Mouse (Mus musculus): ENCODE measurements around the gene Nkx6-1.

The Nkx6-1 gene

DNA sequence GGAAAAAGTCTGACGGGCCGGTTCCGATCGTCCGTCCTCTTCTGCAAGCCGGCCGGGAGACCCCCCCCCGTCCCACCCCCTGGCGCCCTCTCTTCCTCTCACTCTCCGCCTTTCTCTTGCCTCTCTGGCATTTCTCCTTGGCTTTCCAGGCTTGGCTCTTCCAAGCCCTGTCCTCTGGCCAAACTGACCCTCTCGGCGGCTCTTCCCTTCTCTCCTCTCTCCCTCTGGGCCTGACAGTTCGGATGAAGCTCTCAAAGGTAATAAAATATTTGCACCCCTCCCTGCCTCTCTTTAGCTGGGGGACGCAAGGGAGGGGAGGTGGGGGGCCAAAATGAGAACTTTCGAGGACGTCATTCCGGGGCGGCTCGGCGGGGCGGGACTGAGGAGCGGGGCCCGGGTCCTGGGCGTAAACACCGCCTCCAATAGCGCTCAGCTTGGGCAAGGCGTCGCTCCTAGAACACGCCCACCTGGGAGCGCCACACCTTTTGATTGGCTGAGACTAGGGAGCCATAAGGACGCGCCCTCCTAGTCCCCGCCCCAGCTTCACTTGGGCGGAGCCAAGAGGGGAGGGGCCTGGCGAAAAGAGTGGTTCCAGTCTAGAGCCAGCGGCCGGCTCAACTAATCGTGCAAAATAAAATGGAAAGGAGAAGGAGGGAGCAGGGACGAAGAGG lies at the start of gene Nkx6-1:
TSS of gene Nkx6-1 (minus strand) at position 52 of the 671 bp plus-strand sequence.
- no peak for DNase-seq

DNA sequence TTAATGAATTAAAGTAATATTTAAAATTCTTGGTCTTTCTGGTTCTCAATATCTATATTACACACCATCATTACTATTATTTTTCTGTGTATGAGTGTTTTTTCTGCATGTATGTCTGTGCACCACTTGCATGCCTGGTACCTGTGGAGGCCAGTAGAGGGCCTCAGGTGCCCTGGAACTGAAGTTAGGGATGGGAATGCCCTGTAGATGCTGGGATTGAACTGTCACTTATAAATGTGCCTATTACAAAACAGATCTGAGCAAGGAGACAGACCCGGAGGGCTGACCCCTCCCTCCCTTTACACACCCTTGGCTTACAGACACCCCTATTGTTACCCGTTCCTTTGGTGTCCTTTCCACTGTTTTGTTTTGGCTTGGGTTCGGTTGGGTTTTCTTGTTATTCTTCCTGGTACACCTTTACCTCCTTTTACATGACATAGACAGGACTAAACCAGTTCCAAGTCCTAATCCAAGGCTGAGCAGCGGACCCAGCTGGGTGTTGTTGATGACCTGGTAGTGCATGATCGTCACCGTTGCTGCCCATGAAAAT lies 48.3 kb upstream of the Nkx6-1 start:
- DNase-seq: no peak

DNA sequence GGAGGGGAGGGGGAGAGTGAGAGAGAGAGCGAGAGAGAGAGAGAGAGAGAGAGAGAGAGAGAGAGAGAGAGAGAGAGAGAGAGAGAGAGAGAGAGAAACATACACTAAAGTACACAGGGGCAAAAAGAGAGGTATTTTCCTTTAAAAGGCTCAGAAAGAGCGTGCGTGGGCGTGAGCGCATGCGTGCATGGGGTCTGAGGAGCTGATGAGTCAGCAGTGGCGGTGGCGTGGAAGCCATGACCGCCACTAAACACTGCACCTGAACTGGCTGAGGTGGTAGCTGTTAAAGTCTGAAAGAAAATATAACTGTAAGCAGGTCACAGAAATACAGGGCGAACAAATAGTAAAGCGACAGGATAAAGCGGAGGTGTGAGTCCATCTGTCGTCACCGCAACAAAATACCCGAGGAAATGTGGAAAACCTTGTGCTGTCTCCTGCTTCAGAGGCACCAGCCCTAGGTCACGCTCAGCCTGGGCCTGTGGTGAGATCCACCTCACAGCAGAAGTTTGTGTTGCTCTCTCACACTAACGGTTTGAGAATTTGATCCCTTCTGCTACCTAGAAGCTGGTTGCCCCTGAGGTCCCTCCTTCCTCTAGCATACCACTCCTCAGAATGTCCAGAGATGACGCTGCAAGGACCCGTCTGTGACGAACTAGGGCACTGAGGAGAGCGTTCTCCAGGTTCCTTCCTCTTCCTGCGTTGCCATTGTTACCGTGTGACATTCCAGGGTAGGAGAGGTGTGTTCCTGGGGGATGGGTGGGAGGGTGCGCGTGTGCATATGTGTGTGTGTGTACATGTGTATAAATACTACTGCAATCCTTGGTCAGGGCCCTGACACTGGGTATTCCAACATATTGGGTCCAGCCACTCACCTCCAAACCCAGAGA lies 38.8 kb upstream of the Nkx6-1 start:
- peak; percentile 38 for DNase-seq

DNA sequence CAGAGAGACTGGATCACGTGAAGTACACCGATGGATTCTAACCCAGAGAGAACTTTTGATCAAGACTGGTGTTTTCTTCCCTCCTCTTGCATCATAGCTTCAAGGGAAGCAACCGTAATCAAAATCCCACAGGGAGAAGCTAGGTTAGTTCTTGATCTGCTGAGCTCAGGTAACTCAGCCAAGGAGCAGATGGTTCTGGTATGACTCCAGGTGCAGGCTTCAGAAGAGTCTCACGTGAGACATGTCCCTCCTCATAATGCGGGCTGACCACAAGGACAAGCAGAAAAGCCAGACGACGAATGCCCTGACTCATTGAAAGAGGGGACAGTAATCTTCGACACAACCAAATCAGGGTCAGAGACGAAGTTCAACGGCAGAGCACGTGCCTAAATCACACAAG lies 37.8 kb upstream of the Nkx6-1 start:
- no peak for DNase-seq

DNA sequence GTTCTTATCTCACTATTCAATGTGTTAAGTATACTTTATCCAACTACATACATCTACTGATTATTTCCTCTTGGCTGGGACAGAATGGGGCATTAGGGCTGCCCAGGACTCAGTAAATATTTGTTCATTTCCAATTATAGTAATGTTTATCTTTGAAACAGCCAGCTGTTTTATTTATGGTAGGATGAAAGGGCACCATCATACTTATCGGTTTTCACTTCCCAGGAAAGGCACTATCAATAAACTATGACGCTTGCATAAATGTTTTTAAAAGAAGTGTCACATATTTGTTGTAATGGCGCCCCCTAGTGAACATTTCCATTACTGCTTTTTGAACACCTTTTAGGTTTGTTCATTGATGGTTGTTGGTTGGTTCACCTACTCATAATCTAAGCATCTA lies 35.8 kb upstream of the Nkx6-1 start:
- DNase-seq: peak; percentile 13

DNA sequence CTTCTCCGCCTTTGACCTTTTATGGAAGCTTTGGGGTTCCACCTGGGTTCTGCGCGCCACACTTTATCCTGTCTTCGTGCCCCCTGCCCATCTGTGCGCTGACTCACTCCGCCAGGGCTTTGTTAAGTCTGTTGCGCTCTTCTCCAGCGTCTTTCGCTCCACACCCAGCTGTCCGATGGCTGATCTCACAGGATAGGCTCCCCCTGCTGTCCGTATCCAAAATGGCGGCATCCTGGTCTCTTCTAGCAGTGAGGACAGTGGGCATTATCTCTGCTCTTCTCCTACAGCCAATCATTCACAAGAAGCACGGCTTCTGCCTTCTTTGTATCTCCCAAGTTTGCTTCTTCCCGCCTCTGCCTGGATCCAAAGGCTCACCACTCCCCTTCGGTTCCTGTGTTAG lies 23.8 kb upstream of the Nkx6-1 start:
- no peak for DNase-seq

DNA sequence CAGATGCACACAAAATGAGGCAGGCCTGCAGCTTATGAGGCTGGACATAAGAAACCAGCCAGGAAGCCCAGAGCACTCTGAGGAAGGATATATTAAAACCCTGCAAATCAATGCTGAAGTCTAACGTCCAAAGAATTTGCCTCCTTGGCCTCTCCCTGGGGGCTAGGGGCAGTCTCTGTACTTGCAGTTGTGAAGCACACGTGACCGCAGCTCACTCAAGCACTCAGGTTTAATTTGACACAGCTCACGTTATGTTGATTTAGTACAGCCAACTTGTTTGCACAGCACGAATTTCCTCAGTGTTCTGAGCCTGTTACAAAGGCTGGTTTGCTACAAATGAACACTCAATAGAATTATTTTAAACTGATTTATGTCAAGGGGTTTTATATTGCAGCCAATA lies 18.5 kb upstream of the Nkx6-1 start:
- DNase-seq: no peak

DNA sequence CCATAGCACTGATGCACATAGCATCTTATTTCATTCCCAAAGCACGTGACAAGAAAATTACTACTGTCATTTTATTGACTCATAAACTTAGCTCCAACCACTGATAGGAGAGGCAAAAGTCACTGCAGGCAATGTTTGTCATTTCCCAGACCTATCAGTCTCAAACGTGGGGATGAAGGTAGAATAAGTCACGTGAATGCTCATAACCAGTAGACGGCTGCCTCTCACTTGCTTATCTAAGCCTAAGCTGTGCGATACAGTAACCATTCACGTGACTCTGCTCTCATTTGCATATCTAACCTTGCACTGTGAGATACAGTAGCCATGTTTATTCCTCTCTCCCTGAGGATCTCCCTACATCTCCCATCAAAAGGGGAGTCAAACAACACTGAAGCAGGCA lies 15.5 kb upstream of the Nkx6-1 start:
- no peak for DNase-seq

DNA sequence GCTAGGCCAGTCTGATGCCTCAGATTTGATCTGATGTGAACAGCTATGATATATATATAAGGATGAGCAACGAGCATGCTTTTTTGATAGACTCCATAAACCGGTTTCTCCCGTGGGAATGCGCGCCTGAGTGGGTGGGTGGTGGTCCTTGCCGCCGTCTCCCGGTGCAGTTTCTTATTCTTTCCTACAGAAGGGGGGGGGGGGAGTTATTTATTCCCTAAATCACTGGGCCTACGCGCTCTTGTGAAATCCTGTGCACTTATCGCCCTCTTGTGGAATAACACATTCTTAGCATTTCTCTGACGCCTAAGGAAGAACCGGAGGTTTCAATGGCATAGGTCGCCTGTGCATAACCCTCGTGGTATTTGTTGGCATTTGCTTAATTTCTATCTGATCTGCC lies 4.6 kb upstream of the Nkx6-1 start:
- DNase-seq: peak; percentile 20

DNA sequence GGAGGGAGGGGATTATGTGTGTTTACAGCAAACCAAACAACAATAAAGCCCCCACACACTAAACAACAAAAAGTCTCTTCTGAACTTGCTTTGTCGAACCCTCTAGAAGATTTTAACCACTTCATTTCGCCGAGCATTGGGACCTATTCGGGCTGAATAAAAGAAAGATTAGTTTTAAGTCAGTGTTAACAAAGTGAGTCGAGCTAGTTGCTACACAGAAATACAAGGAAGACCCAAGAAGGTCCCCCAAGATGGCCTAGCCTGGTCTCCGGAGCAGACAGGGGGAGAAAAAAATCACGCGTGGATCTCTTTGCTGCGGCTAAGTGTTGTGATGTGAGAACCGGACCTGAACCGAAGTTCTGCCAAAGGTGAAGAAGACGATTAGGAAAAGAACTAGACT lies 3.7 kb upstream of the Nkx6-1 start:
- no peak for DNase-seq

DNA sequence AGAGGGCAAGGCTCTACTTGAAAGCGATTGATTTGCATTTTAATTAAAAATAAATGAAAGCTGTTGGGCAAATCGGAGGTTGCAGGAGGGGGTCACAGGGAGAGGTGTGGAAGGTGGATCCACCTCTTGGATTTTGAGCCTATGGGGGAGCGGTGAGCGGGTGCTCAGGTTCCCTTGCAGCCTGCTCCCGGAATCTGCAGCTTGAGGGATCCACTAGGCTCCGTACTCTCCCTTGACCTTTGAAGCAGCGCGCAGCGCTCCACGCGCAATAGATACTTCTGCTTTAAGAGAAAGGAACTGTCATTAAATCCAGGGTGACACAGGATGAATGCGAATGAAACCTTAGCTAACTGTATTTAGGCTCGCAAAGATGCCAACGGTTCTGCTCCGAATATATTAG lies 3.2 kb upstream of the Nkx6-1 start:
- no peak for DNase-seq

DNA sequence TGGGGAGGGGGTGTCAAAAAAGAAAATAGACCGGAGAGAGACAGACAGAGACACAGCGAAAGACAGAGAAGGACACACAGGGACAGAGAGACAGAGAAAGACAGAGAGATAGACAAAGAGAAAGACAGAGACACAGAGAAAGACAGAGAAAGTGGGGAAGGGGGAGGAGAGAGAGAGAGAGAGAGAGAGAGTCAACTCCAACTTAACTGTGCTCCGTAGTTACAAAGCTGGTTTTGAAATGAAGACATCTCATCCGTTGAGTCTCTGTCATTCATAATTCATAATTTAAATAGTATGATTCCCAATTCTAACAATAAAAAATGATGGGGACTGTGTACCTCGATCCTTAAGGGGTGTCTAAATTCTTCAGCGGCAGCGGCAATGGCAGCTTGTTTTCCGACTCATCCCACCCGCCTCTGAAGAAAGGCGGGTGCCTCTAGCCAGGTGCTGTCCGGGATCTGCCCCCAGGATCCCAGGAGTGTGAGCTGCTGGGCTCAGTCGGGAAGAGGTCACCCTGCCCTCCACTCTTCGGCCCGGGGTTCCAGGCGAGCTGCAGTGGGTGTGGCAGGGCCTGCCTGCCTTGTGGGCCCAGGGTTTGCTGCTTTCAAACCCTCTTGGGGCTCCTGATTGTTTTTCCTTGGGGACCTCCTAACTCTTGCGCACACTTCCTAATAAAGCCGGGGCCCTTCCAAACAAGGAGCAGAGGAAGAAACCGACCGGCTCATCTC lies 2.6 kb upstream of the Nkx6-1 start:
- DNase-seq: no peak

DNA sequence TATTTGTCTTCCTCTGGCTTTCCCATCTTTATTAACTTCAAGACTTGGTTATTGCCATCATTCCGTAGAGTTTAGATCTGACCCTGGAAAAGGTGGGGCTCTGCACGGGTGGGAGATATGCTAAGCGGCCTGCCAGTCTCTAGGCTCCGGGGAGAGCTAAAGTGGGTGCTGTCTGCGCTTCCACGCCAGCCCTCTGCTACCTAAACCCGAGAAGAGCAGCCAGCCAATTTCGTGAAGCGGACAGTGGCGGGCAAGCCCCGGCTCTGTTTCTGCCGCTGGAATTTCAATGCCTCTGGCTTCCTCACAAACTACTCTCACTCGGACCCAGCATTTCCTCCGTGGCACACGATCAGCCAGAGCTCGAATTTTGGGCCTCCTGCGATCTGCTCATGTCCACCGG lies 1.9 kb upstream of the Nkx6-1 start:
- DNase-seq: no peak

DNA sequence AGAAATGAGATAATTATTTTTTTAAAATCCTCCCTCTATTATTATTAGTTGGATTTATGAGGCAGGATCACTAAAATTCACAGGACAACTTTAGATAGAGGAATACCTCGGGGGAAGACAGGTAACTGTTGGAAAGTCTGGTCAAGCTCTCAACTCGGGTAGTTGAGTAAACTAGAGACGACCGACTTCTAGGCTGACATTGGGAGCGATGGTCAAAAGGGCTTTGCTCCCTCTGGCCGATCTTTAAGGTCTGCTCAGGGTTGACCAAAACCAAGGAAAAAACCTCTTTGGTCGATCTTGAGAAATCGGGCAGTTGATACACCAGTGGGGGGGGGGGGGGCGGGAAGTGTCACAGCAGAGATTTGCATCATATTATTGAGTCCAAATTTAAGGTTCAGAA lies 1.3 kb upstream of the Nkx6-1 start:
- no peak for DNase-seq

DNA sequence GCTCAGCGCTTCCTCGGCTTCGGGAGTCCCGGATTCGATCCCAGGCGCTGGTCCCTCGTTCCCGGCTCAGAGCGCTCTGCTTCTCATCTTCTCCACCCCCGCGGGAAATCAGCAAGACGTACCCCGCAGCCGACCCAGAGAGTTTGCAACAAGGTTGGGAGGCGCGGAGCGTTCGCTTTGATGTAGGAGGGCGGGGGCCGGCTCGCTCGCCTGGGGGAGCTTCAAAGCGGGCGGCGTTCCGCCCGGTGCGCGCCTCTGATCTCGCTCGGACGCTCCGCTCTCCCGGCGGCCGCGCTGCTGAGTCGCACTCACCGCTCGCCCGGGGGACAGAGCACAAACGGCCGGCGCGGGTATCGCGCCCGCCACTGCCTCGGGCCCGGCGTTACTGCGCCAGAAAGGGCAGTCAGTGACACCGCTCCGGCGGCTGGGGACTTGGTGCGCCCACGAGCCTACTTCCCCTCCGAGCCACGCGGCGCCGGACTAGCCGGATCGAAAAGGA lies 324 bp downstream of the Nkx6-1 start:
- DNase-seq: no peak

DNA sequence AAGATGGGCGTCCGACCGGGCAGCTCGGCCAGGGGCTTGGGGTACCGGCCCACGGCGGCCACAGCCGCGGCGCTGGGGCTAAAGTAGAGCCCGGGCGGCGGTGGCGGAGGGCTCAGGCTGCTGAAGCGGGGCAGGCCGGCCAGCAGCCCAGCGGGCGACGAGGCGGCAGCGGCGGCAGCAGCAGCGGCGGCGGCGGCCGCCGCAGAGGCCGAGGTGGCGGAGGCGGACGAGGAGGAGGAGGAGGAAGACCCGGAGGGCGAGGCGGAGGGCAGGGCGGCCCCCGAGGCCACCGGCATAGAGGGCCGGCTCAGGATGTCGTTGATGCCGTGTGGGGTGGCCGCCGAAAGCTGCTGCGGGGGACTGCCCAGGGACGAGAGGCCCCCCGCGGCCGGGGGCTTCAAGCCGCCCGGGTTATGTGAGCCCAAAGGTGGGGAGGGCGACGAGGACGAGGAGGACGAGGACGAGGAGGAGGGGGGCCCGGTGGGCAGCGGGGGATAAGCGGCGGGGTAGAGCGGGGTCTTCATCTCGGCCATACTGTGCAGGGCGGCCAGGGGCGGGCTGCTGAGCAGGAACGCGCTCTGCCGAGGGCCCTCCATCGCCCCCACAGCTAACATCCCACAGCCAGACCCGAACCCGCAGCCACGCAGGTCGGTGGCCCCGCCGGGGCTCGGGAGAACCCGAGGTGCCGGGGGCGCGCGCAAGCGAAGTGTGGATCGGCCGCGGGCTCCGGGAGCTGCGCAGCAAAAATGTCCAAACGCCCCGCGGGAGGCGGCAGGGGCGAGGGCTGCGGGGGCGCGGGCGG lies 974 bp downstream of the Nkx6-1 start:
- DNase-seq: no peak

DNA sequence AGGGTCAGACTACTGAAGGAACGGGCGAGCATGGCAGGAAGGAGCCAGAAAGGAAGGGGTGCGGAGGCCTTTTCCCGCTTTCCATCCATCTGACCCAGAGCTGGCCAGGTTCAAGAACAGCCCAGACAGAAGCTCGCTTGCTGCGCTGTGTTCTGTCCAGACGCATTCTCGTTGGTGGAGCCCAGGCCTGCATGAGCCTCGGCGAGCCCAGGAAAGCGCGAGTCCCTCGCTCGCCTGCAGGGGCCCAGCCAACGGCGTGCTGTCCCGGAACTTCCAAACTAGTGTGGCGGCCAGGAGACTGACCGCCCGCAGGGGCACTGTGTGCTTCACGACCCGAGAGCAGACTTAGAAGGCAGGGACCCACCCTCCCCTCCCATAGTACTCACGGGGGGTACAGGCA lies 1.6 kb downstream of the Nkx6-1 start:
- no peak for DNase-seq

DNA sequence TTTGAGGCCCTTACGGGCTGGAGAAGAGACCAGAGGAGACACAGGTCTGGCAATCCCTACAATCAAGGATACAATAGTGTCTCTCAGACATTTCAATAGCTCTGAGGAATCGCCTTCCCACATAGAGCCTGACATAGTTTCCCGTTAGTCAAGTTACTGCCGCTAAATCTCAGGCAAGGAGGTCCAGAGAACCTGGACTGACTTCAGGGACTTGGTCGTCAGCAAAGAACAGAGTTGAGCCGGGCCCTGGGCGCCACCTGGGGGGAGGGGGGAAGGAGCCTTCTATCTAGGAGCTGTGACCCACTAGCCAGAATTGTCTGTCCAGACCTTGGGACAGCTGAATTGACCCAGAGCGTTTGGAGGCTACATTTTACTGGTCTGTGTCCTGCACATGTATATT lies 2.3 kb downstream of the Nkx6-1 start:
- DNase-seq: no peak

DNA sequence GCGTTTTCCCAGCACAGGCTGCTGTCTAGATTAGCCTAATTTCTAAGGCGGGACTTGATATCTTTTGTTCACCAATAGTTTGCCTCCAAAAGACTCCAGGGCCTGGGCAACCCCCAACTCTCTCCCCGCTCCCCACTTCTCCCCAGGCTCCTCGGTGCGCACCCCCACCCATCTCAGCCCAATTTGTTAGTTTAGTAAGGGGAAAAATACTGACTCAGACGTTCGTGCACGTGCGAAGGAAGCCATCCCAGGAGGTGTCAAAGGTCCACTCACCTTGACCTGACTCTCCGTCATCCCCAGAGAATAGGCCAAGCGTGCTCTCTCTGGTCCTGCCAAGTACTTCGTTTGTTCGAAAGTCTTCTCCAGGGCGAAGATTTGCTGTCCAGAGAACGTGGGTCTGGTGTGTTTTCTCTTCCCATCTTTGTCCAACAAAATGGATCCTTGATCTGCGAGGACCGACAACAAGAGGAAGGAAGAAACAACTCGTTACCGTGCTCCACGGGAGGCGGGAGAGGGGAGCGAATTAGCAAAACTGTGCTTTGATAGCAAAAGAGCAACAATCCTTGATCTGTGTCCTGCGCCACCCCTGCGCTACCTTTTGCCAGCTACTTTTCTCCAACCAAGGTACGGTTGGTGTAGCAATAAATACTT lies 3.1 kb downstream of the Nkx6-1 start:
- DNase-seq: no peak

DNA sequence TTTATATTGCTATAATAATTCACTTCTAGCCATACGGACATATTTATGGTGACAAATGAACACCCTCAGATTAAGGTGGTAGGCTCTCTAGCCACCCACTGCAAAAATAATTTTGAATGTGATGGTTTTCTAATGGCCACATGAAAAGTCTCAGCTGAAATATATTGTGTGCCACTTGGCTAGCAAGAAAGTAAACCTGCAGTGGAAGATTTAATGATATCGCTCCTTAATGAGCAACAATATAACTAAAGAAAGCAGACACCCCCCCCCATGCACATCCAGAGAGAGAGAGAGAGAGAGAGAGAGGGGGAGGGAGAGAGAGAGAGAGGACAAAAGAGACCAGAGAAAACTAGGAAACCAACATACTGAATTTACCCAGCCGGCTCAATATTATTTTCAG lies 4.1 kb downstream of the Nkx6-1 start:
- DNase-seq: no peak

DNA sequence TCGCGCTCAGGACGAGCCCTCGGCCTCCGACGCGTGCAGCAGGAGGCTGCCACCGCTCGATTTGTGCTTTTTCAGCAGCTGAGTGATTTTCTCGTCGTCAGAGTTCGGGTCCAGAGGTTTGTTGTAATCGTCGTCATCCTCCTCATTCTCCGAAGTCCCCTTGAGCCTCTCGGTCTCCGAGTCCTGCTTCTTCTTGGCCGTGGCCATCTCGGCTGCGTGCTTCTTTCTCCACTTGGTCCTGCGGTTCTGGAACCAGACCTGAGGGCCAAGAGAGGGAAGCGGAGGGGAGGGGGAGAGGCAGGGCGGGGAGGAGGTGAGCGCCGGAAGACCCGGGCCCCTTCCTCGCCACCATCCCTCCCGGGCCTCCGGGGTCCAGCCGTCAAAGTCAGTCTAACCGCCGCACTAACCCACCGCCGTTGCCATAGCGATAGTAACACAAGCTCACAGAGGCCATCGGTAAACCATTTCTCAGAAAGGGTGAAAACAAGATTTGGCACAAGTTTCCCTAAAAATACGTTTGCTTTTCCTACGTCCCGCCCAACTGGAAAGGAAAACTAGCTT lies 5.3 kb downstream of the Nkx6-1 start:
- no peak for DNase-seq

DNA sequence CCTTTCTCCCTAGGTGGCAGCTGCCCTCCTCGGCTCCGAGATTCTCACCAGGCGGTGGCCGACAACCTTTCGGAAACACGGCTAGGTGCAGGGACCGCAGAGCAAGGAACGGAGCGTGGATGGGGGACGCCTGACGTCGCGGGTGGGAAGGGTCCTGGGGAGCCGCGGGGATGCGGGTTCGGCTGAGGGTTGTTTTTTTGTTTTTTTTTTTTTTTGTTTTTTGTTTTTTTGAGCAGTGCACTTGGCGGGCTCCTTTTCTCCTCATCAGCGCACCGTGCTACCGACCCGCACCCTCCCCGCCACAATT lies 5.9 kb downstream of the Nkx6-1 start:
- DNase-seq: no peak

Measured in right cerebral cortex, adult 18-20 months (tissue).